ENCODE assay signal across 9 mouse cellular contexts in genomic region chr4:32982716-32983175, GRCm38 (mm10). TPM values are rescaled to one million over a fixed set of nuclear protein-coding genes. Genes with fewer than 3 reads are reported as not detected.
A peak's percentile ranks its signal among the peaks of the same experiment; 100 is the strongest.
DNase-seq lines count a peak whose midpoint lies in the region; ATAC-seq and TF ChIP-seq lines count a peak whose summit lies in the region.
"Had no signal": no experiment of that assay in that cellular context is flagged by ENCODE, and none has a peak within 500 bp of the region (broad histone marks: within the 10 kb centered on the region; RNA-seq: fewer than 3 reads in every experiment).

Gene Rragd, plus strand, starts transcription at chr4:32983037.

- no peaks in the 10 kb centered on the region for H3K36me3 ChIP-seq in kidney, adult 2 months (ENCODE audit: control insufficient read depth, insufficient read depth, low read length)
- 0 out of 2 replicates have a peak, but pooled peaks cover 2% of the 10 kb centered on the region for H3K36me3 ChIP-seq in forebrain, embryonic 10.5 days (replicated peaks)
- no peaks in the 10 kb centered on the region for H3K36me3 ChIP-seq in heart, embryonic 13.5 days
- no peaks in the 10 kb centered on the region for H3K36me3 ChIP-seq in liver, embryonic 12.5 days
- H3K36me3 ChIP-seq in neural tube, embryonic 15.5 days, result no peaks in the 10 kb centered on the region

- peak within 1 kb of the TSS; percentile 98 for H3K27ac ChIP-seq in kidney, adult 2 months (ENCODE audit: insufficient read depth, low read depth, low read length)
- peak within 1 kb of the TSS; percentile 99 for H3K27ac ChIP-seq in forebrain, embryonic 10.5 days
- H3K27ac ChIP-seq in heart, embryonic 13.5 days (replicated peaks), result peak within 1 kb of the TSS; percentile 88
- H3K27ac ChIP-seq in liver, embryonic 12.5 days, result peak within 1 kb of the TSS; percentile 56; the same call in 1 of the 2 replicates
- H3K27ac ChIP-seq in neural tube, embryonic 15.5 days (replicated peaks), result peak within 1 kb of the TSS; percentile 92

- 1% methylated on average over 18 of the region's 18 CpGs for WGBS in kidney, adult 2 months
- WGBS in forebrain, embryonic 10.5 days, result under 1% methylated on average over 18 of the region's 18 CpGs
- under 1% methylated on average over 18 of the region's 18 CpGs for WGBS in heart, embryonic 13.5 days
- WGBS in liver, embryonic 12.5 days (ENCODE audit: insufficient replicate concordance), result under 1% methylated on average over 18 of the region's 18 CpGs
- WGBS in neural tube, embryonic 15.5 days, result 2% methylated on average over 18 of the region's 18 CpGs

- no peaks in the 10 kb centered on the region; the same call in 1 of the 2 replicates for H3K4me1 ChIP-seq in kidney, adult 2 months (ENCODE audit: control insufficient read depth, insufficient read depth, low read length)
- peaks cover 47% of the 10 kb centered on the region for H3K4me1 ChIP-seq in forebrain, embryonic 10.5 days
- peaks cover 47% of the 10 kb centered on the region for H3K4me1 ChIP-seq in heart, embryonic 13.5 days
- H3K4me1 ChIP-seq in liver, embryonic 12.5 days, result peaks cover 81% of the 10 kb centered on the region
- peaks cover 31% of the 10 kb centered on the region for H3K4me1 ChIP-seq in neural tube, embryonic 15.5 days

- peak; percentile 47 for DNase-seq in kidney, adult 2 months
- no peak for DNase-seq in kidney, adult 11 months
- DNase-seq in forebrain, embryonic 10.5 days (ENCODE audit: extremely low spot score, low spot score), result peak; percentile 77
- peak; percentile 62 for DNase-seq in kidney, postnatal 10 days
- DNase-seq in urinary bladder, postnatal 36 days (ENCODE audit: low spot score in 2 of 2), result no peak

- H3K4me3 ChIP-seq in kidney, adult 2 months (ENCODE audit: insufficient read depth, low read depth, low read length), result peak within 1 kb of the TSS; percentile 100
- H3K4me3 ChIP-seq in forebrain, embryonic 10.5 days, result peak within 1 kb of the TSS; percentile 96
- peak within 1 kb of the TSS; percentile 93 for H3K4me3 ChIP-seq in heart, embryonic 13.5 days
- H3K4me3 ChIP-seq in liver, embryonic 12.5 days, result peak within 1 kb of the TSS; percentile 71
- peak within 1 kb of the TSS; percentile 97 for H3K4me3 ChIP-seq in neural tube, embryonic 15.5 days (replicated peaks)

- no peaks in the 10 kb centered on the region for H3K27me3 ChIP-seq in kidney, adult 2 months (replicated peaks; ENCODE audit: control insufficient read depth, insufficient read depth, low read length)
- peaks cover 17% of the 10 kb centered on the region for H3K27me3 ChIP-seq in forebrain, embryonic 10.5 days (ENCODE audit: poor library complexity, severe bottlenecking)
- H3K27me3 ChIP-seq in heart, embryonic 13.5 days (replicated peaks), result 0 out of 2 replicates have a peak, but pooled peaks cover 5% of the 10 kb centered on the region
- peaks cover 71% of the 10 kb centered on the region for H3K27me3 ChIP-seq in liver, embryonic 12.5 days (replicated peaks)
- no peaks in the 10 kb centered on the region for H3K27me3 ChIP-seq in neural tube, embryonic 15.5 days (replicated peaks)
- H3K27me3 ChIP-seq: Patski had no signal

- ATAC-seq in heart, embryonic 13.5 days (ENCODE audit: extremely low read depth, insufficient number of reproducible peaks, low FRiP score, low TSS enrichment), result peak; percentile 43
- ATAC-seq in liver, embryonic 12.5 days, result peak; percentile 8; the same call in 1 of the 2 replicates
- ATAC-seq in neural tube, embryonic 15.5 days (ENCODE audit: low FRiP score), result peak; percentile 83

- peak within 1 kb of the TSS; percentile 94 for H3K9ac ChIP-seq in heart, embryonic 13.5 days
- H3K9ac ChIP-seq in liver, embryonic 12.5 days, result peak within 1 kb of the TSS; percentile 78
- H3K9ac ChIP-seq in neural tube, embryonic 15.5 days (replicated peaks), result peak within 1 kb of the TSS; percentile 89

- H3K4me2 ChIP-seq in heart, embryonic 13.5 days, result peak within 1 kb of the TSS; percentile 89
- peak within 1 kb of the TSS; percentile 99 for H3K4me2 ChIP-seq in liver, embryonic 12.5 days
- peak within 1 kb of the TSS; percentile 92 for H3K4me2 ChIP-seq in neural tube, embryonic 15.5 days

- no peak for TF ChIP-seq POLR2A in kidney, adult 2 months (IDR thresholded peaks at IDR 0.05; ENCODE audit: low read depth, low read length)

- H3K9me3 ChIP-seq in forebrain, embryonic 10.5 days, result no peaks in the 10 kb centered on the region
- H3K9me3 ChIP-seq in heart, embryonic 13.5 days, result 0 out of 2 replicates have a peak, but pooled peaks cover 7% of the 10 kb centered on the region
- H3K9me3 ChIP-seq in liver, embryonic 12.5 days (replicated peaks), result peaks cover 4% of the 10 kb centered on the region; the same call in 1 of the 2 replicates
- H3K9me3 ChIP-seq in neural tube, embryonic 15.5 days (replicated peaks), result no peaks in the 10 kb centered on the region

- no peak for TF ChIP-seq CTCF in kidney, adult 2 months (conservative IDR thresholded peaks at IDR 0.05; ENCODE audit: insufficient read depth, insufficient read length, low read depth, low read length)

RNA-seq across cellular contexts. Expression of gene Rragd, which starts in this region (rescaled TPM):
- polyA plus RNA-seq in kidney, adult 2 months (2012; rRNA removed), result 14.3 and 18.9 TPM in 2 replicates
- 25.6 and 26.9 TPM in 2 replicates for polyA plus RNA-seq in forebrain, embryonic 10.5 days (2016; fragmentation: Nextera tagmentation; extraction: Ambion mirVana)
- 40.9 and 43.3 TPM in 2 replicates for polyA plus RNA-seq in heart, embryonic 13.5 days (2015; fragmentation: Nextera tagmentation; extraction: Ambion mirVana)
- 4.0 and 4.3 TPM in 2 replicates for polyA plus RNA-seq in liver, embryonic 12.5 days (2016; fragmentation: Nextera tagmentation; extraction: Ambion mirVana)
- polyA plus RNA-seq in neural tube, embryonic 15.5 days (2015; fragmentation: Nextera tagmentation; extraction: Ambion mirVana), result 41.2 and 44.6 TPM in 2 replicates

Comparison
In these comparisons a context has a peak if more than half of its experiments do, and no peak if none do; other contexts are left out.
1. DNase-seq: peak in kidney, adult 2 months (single experiment), forebrain, embryonic 10.5 days (single experiment) and kidney, postnatal 10 days (single experiment); none in kidney, adult 11 months (single experiment) and urinary bladder, postnatal 36 days (0 of 2).
2. ATAC-seq: peak in every context shown above with its lines; median percentile 83 in neural tube, embryonic 15.5 days; 43 in heart, embryonic 13.5 days; 8 in liver, embryonic 12.5 days.
3. Peak in every context shown above with its lines, with median percentiles within 50 percentile points of each other: H3K27ac ChIP-seq, H3K4me3 ChIP-seq, H3K4me2 ChIP-seq and H3K9ac ChIP-seq.